Mouse (Mus musculus) liver, embryonic 13.5 days (tissue): ENCODE measurements around the gene Naf1. TPM values are rescaled to one million over a fixed set of nuclear protein-coding genes. Genes with fewer than 3 reads are reported as not detected.

Experiments used
- ATAC-seq: fragments of 200-750 bp; cut with Nextera tagmentation; 2 replicates; pipeline ENCODE4 v1.8.0; 2017; ENCODE audit warnings: low read depth, mild to moderate bottlenecking, moderate number of reproducible peaks, moderate library complexity
- DNase-seq: peaks from one replicate; pipeline ENCODE4 v3.0.0; 2022
- H3K27ac ChIP-seq: fragments of 300-500 bp; sonication (generic); 2 replicates; pipeline ENCODE4 v1.5.1; 2015; ENCODE audit warnings: moderate library complexity, mild to moderate bottlenecking, inconsistent platforms
- H3K27me3 ChIP-seq: fragments of 300-500 bp; sonication (generic); 2 replicates; pipeline ENCODE4 v1.6.1; 2015; ENCODE audit warnings: mild to moderate bottlenecking, inconsistent platforms
- H3K36me3 ChIP-seq: fragments of 300-500 bp; sonication (generic); 2 replicates; pipeline ENCODE4 v1.6.1; 2015; ENCODE audit warnings: mild to moderate bottlenecking, inconsistent platforms
- H3K4me1 ChIP-seq: fragments of 300-500 bp; sonication (generic); replicated peaks from 2 replicates; pipeline ENCODE4 v1.6.1; 2015; ENCODE audit warnings: inconsistent platforms
- H3K4me2 ChIP-seq: fragments of 300-500 bp; sonication (generic); 2 replicates; pipeline ENCODE4 v1.6.1; 2015; ENCODE audit warnings: inconsistent platforms, mild to moderate bottlenecking, moderate library complexity
- H3K4me3 ChIP-seq: fragments of 300-500 bp; sonication (generic); replicated peaks from 2 replicates; pipeline ENCODE4 v1.5.1; 2015; ENCODE audit warnings: mild to moderate bottlenecking, inconsistent platforms
- H3K9ac ChIP-seq: fragments of 300-500 bp; sonication (generic); 2 replicates; pipeline ENCODE4 v1.6.1; 2015; ENCODE audit warnings: mild to moderate bottlenecking, inconsistent platforms
- H3K9me3 ChIP-seq: fragments of 300-500 bp; sonication (generic); replicated peaks from 2 replicates; pipeline ENCODE4 v1.6.1; 2016; ENCODE audit warnings: inconsistent platforms
- WGBS: fragments of 180-500 bp; shearing (Covaris S2); methylation state at CpG from one replicate; pipeline ENCODE4 v1.1.7; 2015; ENCODE audit not compliant: insufficient replicate concordance; 5-methylcytosine and 5-hydroxymethylcytosine counted together
- polyA plus RNA-seq: library from polyadenylated mRNA; unstranded; fragments of >200 nt; fragmentation: Nextera tagmentation; extraction: Ambion mirVana; gene quantifications from 2 replicates; pipeline ENCODE4 v1.2.1, GENCODE M21; 2015

The Naf1 gene
- 2.2 and 2.4 TPM in 2 replicates for polyA plus RNA-seq

- no peaks in the 10 kb centered on the region for H3K9me3 ChIP-seq
- peak within 1 kb of the TSS; percentile 83 for H3K9ac ChIP-seq
- peaks cover 5% of the 10 kb centered on the region; the same call in 1 of the 2 replicates for H3K36me3 ChIP-seq
- H3K27ac ChIP-seq, result peak within 1 kb of the TSS; percentile 53
- peak within 1 kb of the TSS; percentile 90 for H3K4me2 ChIP-seq
- DNase-seq, result peak; percentile 88
- H3K4me3 ChIP-seq, result peak within 1 kb of the TSS; percentile 82
- no peaks in the 10 kb centered on the region for H3K27me3 ChIP-seq
- H3K4me1 ChIP-seq, result peaks cover 26% of the 10 kb centered on the region
- peak; percentile 93 for ATAC-seq
- under 1% methylated on average over 37 of the region's 37 CpGs for WGBS
Observed at GRCm38 (mm10) chr8:66860023-66860422, at the start of gene Naf1. TSS of gene Naf1 (plus strand) at chr8:66860217.

DNA sequence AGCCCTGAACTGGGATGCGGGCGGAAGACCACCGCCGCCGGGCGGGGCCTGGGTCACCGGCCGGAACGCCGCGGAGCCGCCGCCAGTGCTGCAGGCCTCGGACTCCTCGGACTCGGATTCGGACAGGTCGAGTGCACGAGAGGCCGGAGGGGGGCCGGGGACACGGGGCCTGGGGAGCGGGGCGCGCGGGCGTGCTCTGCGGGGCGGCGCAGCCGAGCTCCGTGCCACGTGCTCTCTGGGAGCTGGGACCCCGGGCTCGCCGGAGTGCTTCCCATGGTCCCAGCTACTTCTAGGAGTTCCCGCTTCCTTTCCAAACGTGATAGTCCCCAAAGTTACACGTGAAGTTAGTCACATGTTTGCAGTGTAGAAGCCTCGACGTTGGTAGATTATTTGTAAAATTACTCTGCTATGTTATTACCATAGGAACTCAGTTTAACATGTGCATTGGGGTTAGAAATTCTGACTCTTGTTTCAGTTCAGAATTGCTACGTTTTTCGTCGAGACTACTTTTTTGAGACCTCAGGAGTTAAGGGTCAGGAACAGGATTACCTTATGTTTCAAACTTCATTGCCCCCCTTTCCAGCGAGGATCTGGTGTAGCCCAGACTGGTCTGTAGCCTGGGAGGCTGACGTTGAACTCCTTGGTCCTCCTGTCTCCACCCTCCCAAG is 1.0 kb downstream of the Naf1 start:
- Histone ChIP-seq H3K4me1 (peaks cover 26% of the 10 kb centered on the region), H3K27me3 (no peaks in the 10 kb centered on the region), H3K9ac (peak overlapping the region; percentile 83), H3K36me3 (peaks cover 7% of the 10 kb centered on the region; the same call in 1 of the 2 replicates), H3K27ac (peak overlapping the region; percentile 53), H3K4me3 (peak overlapping the region; percentile 82), H3K9me3 (no peaks in the 10 kb centered on the region), H3K4me2 (peak overlapping the region; percentile 90)
- ATAC-seq (peak; percentile 63), DNase-seq (peak; percentile 17)
- WGBS, result under 1% methylated on average over 43 of the region's 46 CpGs

DNA sequence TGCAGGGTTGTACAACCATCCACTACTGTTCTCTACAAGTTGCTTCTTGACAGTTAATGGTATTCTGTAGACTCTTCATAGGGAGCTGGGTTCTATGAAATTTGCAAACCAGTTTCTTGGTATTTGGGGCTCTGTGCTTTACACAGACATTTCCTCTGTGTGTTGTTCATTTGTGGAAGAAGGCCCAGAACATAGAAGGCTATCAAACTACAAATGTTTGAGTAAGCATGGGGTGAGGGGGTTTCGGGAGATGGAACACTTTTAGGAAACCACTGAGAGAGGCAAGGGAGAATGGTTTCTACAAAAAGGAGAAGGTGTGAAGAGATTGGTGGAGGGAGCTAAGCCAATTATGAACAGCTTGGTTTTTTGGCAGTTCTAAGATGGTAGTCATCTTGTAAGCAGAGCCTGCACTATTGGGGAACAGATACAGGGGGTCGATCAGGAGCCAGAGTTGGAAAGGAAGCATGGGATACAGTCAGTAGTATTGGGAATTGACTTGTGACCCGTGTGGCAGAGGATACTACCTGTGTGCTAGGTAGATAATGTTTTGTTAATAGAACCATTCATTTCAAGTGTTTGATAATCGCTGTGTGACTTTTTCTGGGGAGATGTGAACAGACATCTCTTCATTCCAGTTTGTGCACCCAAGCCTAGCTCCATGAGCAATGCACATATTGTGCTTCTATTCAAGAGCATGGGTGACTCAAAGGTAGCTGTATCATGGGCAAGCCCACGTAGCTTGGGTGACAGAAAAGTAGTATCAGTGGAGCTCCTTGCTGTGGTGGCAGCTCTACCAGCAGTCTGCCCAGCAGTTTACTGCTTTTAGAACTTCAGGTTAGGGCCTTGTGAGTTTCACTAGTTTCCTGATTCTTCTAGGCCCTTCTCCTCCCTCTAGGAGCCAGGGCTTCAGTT is 1.8 kb downstream of the Naf1 start:
- WGBS, result 21% methylated on average over 5 of the region's 5 CpGs
- Histone ChIP-seq H3K4me2 (peak overlapping the region; percentile 90), H3K9ac (peak overlapping the region; percentile 83), H3K27me3 (no peaks in the 10 kb centered on the region), H3K4me3 (peak overlapping the region; percentile 82), H3K27ac (no peak overlapping the region; the same call in 1 of the 2 replicates), H3K36me3 (peaks cover 11% of the 10 kb centered on the region; the same call in 1 of the 2 replicates), H3K4me1 (peaks cover 26% of the 10 kb centered on the region), H3K9me3 (no peaks in the 10 kb centered on the region)
- DNase-seq (no peak), ATAC-seq (no peak)

DNA sequence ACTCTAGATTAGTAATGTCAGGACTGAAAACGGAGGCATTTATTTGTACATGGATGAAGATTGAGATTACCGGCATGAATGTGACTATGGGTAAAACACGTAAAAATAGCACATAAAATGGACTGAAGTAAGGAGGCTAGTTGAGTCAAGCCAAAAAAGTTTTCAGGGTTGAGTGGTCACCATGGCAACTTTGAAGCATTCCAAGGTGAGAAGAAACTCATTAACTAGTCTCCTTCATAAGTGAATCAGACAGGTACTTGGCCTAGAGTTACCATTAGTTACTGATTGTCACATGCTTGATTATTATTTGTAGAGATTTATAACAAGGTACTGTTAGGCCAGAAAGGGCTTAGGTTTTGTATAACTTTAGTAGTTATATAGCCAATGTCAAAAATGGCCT is 3.7 kb downstream of the Naf1 start:
- Histone ChIP-seq H3K4me2 (no peak overlapping the region), H3K36me3 (peaks cover 13% of the 10 kb centered on the region; the same call in 1 of the 2 replicates), H3K9ac (no peak overlapping the region), H3K4me3 (no peak overlapping the region), H3K27me3 (no peaks in the 10 kb centered on the region), H3K4me1 (peaks cover 26% of the 10 kb centered on the region), H3K9me3 (no peaks in the 10 kb centered on the region), H3K27ac (no peak overlapping the region)
- DNase-seq (no peak), ATAC-seq (no peak)
- 80% methylated on average over 3 of the region's 3 CpGs for WGBS

DNA sequence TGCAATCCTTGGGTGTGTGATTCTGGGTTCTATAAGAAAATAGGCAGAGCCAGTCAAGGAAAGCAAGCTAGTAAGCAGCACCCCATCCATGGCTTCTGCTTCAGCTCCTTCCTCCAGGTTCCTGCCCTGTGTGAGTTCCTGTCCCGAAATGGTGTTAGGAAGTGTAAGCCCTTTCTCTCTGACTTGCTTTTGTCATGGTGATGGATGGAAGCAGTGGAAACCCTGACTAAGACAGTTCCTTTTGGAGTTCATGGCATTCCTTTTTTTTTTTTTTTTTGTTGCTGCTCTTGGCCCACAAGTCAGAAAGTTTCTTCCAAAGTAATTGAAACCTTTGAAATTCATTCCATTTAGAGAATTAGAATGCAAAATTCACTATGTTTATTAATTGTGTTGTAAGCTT is 5.1 kb downstream of the Naf1 start:
- no peak overlapping the region for H3K9ac ChIP-seq
- no peak overlapping the region for H3K4me3 ChIP-seq
- WGBS, result 72% methylated on average over 1 of the region's 1 CpGs
- H3K27me3 ChIP-seq, result no peaks in the 10 kb centered on the region
- H3K4me1 ChIP-seq, result peaks cover 26% of the 10 kb centered on the region
- no peak overlapping the region for H3K27ac ChIP-seq
- H3K4me2 ChIP-seq, result no peak overlapping the region
- DNase-seq (no peak), ATAC-seq (no peak)
- H3K36me3 ChIP-seq, result peaks cover 13% of the 10 kb centered on the region; the same call in 1 of the 2 replicates
- H3K9me3 ChIP-seq, result no peaks in the 10 kb centered on the region

DNA sequence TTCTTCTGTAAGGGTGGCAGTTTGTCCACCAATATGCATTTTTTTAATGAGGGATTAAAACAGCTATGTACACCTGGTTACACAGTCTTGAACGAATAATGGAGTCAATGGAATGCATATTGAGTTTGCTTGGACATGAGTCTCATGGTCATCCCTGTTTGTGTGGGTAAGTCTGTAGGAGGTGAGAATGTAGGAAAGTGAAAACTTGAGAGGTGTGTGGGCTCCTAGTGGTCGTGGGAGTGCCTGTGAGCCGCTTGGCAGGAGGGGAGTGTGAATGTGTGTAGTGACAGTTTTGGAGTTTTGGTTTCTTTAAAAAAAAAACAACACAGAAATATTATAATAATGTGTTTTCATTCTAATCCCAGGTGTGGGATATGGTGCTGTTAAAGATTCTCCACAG is 7.7 kb downstream of the Naf1 start:
- H3K4me1 ChIP-seq, result peaks cover 6% of the 10 kb centered on the region; the same call in 1 of the 2 replicates
- WGBS, result 59% methylated on average over 3 of the region's 3 CpGs
- no peak overlapping the region for H3K4me3 ChIP-seq
- no peak overlapping the region for H3K4me2 ChIP-seq
- DNase-seq (no peak), ATAC-seq (no peak)
- no peak overlapping the region for H3K9ac ChIP-seq
- H3K9me3 ChIP-seq, result no peaks in the 10 kb centered on the region
- no peak overlapping the region for H3K27ac ChIP-seq
- H3K36me3 ChIP-seq, result peaks cover 13% of the 10 kb centered on the region; the same call in 1 of the 2 replicates
- H3K27me3 ChIP-seq, result no peaks in the 10 kb centered on the region

- Histone ChIP-seq H3K4me3 (no peak overlapping the region), H3K9me3 (no peaks in the 10 kb centered on the region), H3K4me2 (no peak overlapping the region), H3K36me3 (peaks cover 13% of the 10 kb centered on the region; the same call in 1 of the 2 replicates), H3K27me3 (no peaks in the 10 kb centered on the region), H3K9ac (no peak overlapping the region), H3K4me1 (no peaks in the 10 kb centered on the region), H3K27ac (no peak overlapping the region)
- DNase-seq (no peak), ATAC-seq (no peak)
- 35% methylated on average over 1 of the region's 1 CpGs for WGBS
Observed at GRCm38 (mm10) chr8:66869211-66869932, 9.4 kb downstream of the Naf1 start.

DNA sequence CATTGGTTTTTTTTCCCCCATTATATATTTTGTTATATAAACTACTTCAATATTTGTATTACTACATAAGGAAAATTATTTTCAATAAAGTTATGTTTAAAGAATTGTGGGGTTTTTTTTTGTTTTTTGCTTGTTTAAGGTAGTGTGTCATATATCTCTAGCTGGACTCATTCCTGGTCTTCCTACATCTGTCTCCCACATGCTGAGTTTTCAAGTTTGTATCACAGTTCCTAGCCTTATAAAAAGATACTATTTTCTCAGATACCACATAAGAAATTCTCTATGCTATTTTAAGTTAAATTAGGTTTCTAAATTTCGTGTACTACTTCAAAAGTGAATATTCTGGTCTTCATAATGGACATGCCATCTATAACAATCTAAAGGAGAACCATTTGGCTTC is 23.8 kb downstream of the Naf1 start:
- WGBS, result 44% methylated on average over 1 of the region's 1 CpGs
- Histone ChIP-seq H3K27ac (no peak overlapping the region), H3K4me3 (no peak overlapping the region), H3K4me1 (no peaks in the 10 kb centered on the region), H3K27me3 (no peaks in the 10 kb centered on the region), H3K36me3 (peaks cover 5% of the 10 kb centered on the region; the same call in 1 of the 2 replicates), H3K9me3 (no peaks in the 10 kb centered on the region), H3K4me2 (no peak overlapping the region), H3K9ac (no peak overlapping the region)
- DNase-seq, result no peak
- ATAC-seq, result no peak

DNA sequence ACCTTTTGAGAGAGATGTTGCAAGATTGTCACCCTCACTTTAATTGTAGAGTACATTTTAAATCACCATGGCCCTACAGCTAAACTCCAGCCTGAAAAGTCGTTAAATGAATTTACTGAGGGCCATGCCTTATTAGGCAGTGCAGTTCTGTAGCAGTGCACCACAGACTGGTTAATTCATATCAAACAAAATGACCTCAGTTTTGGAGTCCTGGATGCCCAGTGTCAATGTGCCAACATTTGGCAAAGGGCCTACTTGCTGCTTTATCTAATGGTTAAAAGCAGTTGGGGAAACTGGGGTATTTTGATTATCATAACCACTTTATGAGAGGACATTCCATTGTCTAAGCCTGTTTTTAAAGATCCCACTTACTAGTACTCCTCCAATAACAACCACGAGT is 31.9 kb downstream of the Naf1 start:
- no peak overlapping the region for H3K4me3 ChIP-seq
- no peak for ATAC-seq
- H3K27me3 ChIP-seq, result no peaks in the 10 kb centered on the region
- no peaks in the 10 kb centered on the region; the same call in 1 of the 2 replicates for H3K36me3 ChIP-seq
- H3K27ac ChIP-seq, result no peak overlapping the region
- H3K4me1 ChIP-seq, result no peaks in the 10 kb centered on the region
- WGBS, result 62% methylated on average over 2 of the region's 2 CpGs
- no peak for DNase-seq
- no peak overlapping the region for H3K4me2 ChIP-seq
- no peaks in the 10 kb centered on the region for H3K9me3 ChIP-seq
- H3K9ac ChIP-seq, result no peak overlapping the region

DNA sequence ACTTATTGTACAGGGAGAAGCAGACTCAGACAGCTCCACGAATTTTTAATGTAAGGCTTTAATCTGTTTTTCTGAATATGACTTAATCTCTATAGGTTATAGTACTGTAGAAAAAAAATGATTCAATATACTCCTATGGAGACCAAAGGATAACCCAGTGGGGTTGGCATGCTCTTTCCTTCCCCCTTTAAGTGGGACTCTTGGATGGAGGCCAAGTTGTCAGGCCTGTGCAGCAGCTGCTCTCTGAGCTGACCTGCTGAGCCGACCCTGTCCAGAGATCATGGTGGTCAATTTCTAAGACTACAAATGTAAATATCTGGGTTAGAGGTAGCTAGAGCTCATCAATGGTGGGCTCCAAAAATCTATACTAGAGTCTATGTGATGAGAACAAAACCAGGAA is 45.0 kb downstream of the Naf1 start:
- H3K4me1 ChIP-seq, result no peaks in the 10 kb centered on the region
- no peak overlapping the region for H3K27ac ChIP-seq
- WGBS, result 54% methylated on average over 2 of the region's 2 CpGs
- no peak overlapping the region for H3K9ac ChIP-seq
- no peaks in the 10 kb centered on the region for H3K36me3 ChIP-seq
- ATAC-seq (no peak), DNase-seq (no peak)
- H3K4me3 ChIP-seq, result no peak overlapping the region
- H3K27me3 ChIP-seq, result no peaks in the 10 kb centered on the region
- no peaks in the 10 kb centered on the region for H3K9me3 ChIP-seq
- H3K4me2 ChIP-seq, result no peak overlapping the region

GRCm38 (mm10) chr8:66905557-66905956 is 45.5 kb downstream of the Naf1 start:
- DNase-seq, result no peak
- WGBS, result 76% methylated on average over 4 of the region's 4 CpGs
- Histone ChIP-seq H3K4me2 (no peak overlapping the region), H3K9me3 (no peaks in the 10 kb centered on the region), H3K4me3 (no peak overlapping the region), H3K36me3 (no peaks in the 10 kb centered on the region), H3K9ac (no peak overlapping the region), H3K27ac (no peak overlapping the region), H3K27me3 (no peaks in the 10 kb centered on the region), H3K4me1 (no peaks in the 10 kb centered on the region)
- no peak for ATAC-seq
